Mouse (Mus musculus): ENCODE data around the gene Bean1.

- TF ChIP-seq CTCF (IDR thresholded peaks at IDR 0.05; ENCODE audit: extremely low read depth, insufficient read length, insufficient replicate concordance, low read depth, low read length) (no peak), POLR2A (IDR thresholded peaks at IDR 0.05; ENCODE audit: low read depth, low read length) (no peak)
These were observed 61.8 kb downstream of the Bean1 start for GRCm38 (mm10) chr8:104232039-104232438.

Measured in small intestine, adult 2 months (tissue).